Mouse (Mus musculus): Measurements from ENCODE around the gene Cpsf6.

DNA sequence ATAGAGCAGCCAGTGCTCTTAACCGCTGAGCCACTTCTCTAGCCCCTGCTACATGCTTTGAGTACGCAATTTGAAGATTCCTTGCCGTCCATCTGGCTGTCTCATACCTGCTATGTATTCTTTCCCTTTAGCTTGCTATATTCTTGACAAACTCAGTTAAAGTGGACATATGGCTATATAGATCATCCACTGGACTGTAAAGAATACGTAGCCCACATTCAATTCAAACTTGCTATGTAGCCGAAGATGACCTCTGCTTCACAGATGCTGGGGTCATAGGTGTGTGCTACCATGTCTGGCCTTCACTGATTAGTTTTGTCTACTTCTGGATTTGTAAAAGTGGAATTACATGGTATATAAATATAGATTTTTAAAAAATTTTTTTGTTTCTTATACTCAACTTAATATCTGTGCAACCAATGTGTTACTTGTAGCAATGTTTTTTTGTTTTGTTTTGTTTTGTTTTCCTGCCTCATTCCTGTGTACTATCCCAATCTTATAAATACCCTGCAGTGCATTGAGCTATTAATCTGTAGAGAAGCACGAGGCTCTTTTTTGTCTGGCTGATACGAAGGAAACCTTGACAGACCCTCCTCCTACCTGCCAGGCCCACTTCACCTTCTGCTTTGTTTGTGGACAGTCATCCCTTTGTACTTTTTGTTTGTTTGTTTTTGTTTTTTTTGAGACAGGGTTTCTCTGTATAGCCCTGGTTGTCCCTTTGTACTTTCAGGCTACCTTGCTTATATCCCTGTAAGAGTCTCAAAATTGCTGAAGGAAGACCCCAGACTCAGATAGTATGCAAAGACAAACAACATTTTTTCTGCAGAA, 28.9 kb upstream of the Cpsf6 start:
- no peak for TF ChIP-seq CTCF (IDR thresholded peaks at IDR 0.05; ENCODE audit: control insufficient read depth, insufficient read depth, low read length)
- TF ChIP-seq POLR2A (IDR thresholded peaks at IDR 0.05; ENCODE audit: borderline replicate concordance, control insufficient read depth, low read depth, low read length) = no peak
